Mouse (Mus musculus) hindbrain, embryonic 15.5 days (tissue): ENCODE measurements at regions not wholly inside any gene's neighbourhood (a gene's known extent, or its start where the extent isn't known, plus 50 kb on each side); places are given as distances from the start of the nearest gene placed in this dataset.
A peak's percentile ranks its signal among the peaks of the same experiment; 100 is the strongest.

Experiments
- ATAC-seq: fragments of 200-750 bp; cut with Nextera tagmentation; 2 replicates; pipeline ENCODE4 v1.8.0; 2017; ENCODE audit warnings: low read depth, moderate number of reproducible peaks, moderate TSS enrichment; ENCODE audit not compliant: low FRiP score
- H3K27ac ChIP-seq: fragments of 300-500 bp; sonication (generic); replicated peaks from 2 replicates; pipeline ENCODE4 v1.5.1; 2015; ENCODE audit warnings: mild to moderate bottlenecking, inconsistent platforms
- H3K27me3 ChIP-seq: fragments of 300-500 bp; sonication (generic); 2 replicates; pipeline ENCODE4 v1.6.1; 2015; ENCODE audit warnings: control low read depth, inconsistent platforms
- H3K36me3 ChIP-seq: fragments of 300-500 bp; sonication (generic); 2 replicates; pipeline ENCODE4 v1.6.1; 2015; ENCODE audit warnings: control low read depth, inconsistent platforms
- H3K4me1 ChIP-seq: fragments of 300-500 bp; sonication (generic); replicated peaks from 2 replicates; pipeline ENCODE4 v1.6.1; 2015; ENCODE audit warnings: control low read depth, inconsistent platforms
- H3K4me2 ChIP-seq: fragments of 300-500 bp; sonication (generic); 2 replicates; pipeline ENCODE4 v1.6.1; 2015; ENCODE audit warnings: moderate library complexity, mild to moderate bottlenecking, inconsistent platforms
- H3K4me3 ChIP-seq: fragments of 300-500 bp; sonication (generic); 2 replicates; pipeline ENCODE4 v1.5.1; 2015; ENCODE audit warnings: mild to moderate bottlenecking, inconsistent platforms
- H3K9ac ChIP-seq: fragments of 300-500 bp; sonication (generic); 2 replicates; pipeline ENCODE4 v1.6.1; 2015; ENCODE audit warnings: inconsistent platforms
- H3K9me3 ChIP-seq: fragments of 300-500 bp; sonication (generic); 2 replicates; pipeline ENCODE4 v1.6.1; 2016; ENCODE audit warnings: control low read depth, inconsistent platforms
- WGBS: fragments of 180-500 bp; shearing (Covaris S2); methylation state at CpG from one replicate; pipeline ENCODE4 v1.1.7; 2015; 5-methylcytosine and 5-hydroxymethylcytosine counted together

DNA sequence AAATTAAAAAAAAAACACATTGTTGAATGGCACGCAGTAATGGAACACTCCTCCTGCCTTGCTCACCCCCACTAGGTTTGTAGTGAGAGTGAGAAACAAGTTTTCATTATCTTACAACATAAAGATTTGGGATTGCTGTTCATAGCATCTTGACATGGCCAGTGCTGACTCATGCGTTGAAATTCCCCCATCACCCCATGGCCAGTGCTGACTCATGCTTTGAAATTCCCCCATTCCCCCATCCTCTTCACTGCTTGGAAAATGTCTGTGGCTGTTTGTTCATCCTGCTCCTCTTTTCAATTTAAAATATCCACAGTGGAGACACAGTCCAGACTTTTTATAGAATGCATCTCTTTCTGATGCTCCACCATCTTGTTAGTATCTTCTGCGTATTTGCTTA, 131.8 kb downstream of the Emx2 start:
- H3K36me3 ChIP-seq: no peaks in the 10 kb centered on the region
- H3K9me3 ChIP-seq: no peaks in the 10 kb centered on the region
- no peak overlapping the region for H3K27ac ChIP-seq
- peaks cover 6% of the 10 kb centered on the region for H3K4me1 ChIP-seq
- no peak overlapping the region for H3K4me2 ChIP-seq
- H3K4me3 ChIP-seq: no peak overlapping the region
- H3K27me3 ChIP-seq: peaks cover 18% of the 10 kb centered on the region; the same call in 1 of the 2 replicates
- ATAC-seq: no peak
- WGBS: 100% methylated on average over 3 of the region's 3 CpGs
- H3K9ac ChIP-seq: no peak overlapping the region

DNA sequence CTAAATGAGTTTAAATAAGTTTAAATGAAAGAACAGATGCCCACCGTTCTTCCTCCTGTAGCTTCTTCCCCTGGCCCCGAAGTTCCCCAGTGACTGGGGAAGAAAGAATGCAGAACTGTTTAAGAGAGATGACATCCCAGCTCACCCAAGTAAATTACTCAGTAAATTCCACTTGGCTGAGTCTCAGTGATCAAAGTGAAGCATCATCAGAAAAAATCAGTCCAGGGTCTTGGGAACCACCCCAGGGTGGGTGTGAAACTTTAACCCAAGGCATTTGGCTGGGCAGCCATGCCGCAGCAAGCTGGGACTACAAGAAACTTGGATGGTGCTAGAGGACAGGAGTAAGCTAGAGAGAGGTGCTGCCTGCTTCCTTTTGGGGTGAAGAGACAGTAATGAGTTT, 133.9 kb downstream of the Emx2 start:
- Histone ChIP-seq H3K9me3 (no peaks in the 10 kb centered on the region), H3K4me2 (no peak overlapping the region), H3K27me3 (peaks cover 18% of the 10 kb centered on the region; the same call in 1 of the 2 replicates), H3K4me1 (peaks cover 6% of the 10 kb centered on the region), H3K4me3 (no peak overlapping the region), H3K27ac (no peak overlapping the region), H3K9ac (no peak overlapping the region), H3K36me3 (no peaks in the 10 kb centered on the region)
- 71% methylated on average over 3 of the region's 3 CpGs for WGBS
- ATAC-seq: no peak

DNA sequence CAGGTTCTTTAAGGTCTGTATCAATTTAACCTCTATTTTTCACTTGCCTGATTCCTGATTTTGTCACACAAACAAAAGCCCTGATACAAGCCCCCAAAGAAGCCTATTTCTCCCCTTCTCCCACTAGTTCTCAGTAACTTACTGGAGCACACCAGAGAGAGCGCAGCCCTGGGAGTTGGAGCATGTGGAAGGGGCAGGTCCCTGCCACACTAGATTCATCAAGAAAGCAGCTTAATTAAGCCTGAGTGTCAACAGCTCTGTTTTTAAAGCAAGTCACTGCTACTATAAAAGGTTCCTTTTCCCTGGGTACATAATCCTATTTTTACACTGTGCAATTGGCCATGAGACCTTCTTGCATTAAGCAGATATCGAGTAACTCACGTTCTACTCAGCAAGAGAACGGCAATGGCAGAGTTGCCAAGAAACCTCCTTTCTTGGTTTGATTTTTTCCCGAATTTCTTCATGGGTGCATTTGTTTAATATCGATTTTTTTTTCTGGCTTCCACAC, 166.2 kb downstream of the Emx2 start:
- ATAC-seq: no peak

DNA sequence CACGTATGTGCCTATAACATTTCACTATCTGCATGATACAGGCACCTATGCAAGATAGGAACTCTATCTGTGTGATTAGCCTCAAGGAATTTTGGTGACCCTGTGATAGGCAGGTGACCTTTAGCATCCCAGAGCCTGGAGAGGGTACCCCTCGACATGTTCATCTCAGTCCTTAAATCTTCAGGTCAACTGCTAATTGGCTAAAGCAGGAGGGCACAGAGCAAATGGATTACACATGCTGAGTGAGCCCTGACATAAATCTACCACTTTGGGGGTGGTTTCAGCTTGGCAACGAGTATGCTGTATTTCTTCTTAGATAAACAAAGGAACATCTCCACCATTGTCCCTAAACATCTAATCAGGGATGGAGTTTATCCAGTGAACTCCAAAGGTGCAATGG, 169.5 kb downstream of the Emx2 start:
- no peak overlapping the region for H3K27ac ChIP-seq
- H3K4me2 ChIP-seq: no peak overlapping the region
- no peak overlapping the region for H3K9ac ChIP-seq
- H3K36me3 ChIP-seq: no peaks in the 10 kb centered on the region
- peaks cover 23% of the 10 kb centered on the region for H3K4me1 ChIP-seq
- H3K4me3 ChIP-seq: no peak overlapping the region
- peaks cover 3% of the 10 kb centered on the region; the same call in 1 of the 2 replicates for H3K27me3 ChIP-seq
- no peaks in the 10 kb centered on the region for H3K9me3 ChIP-seq
- ATAC-seq: no peak
- WGBS: 73% methylated on average over 3 of the region's 3 CpGs

More for the DNA sequence above, 166.2 kb downstream of the Emx2 start:
- 68% methylated on average over 6 of the region's 6 CpGs for WGBS
- Histone ChIP-seq H3K4me1 (peaks cover 23% of the 10 kb centered on the region), H3K27ac (no peak overlapping the region), H3K9me3 (no peaks in the 10 kb centered on the region), H3K4me2 (no peak overlapping the region), H3K9ac (no peak overlapping the region), H3K4me3 (no peak overlapping the region), H3K36me3 (no peaks in the 10 kb centered on the region), H3K27me3 (no peaks in the 10 kb centered on the region)

DNA sequence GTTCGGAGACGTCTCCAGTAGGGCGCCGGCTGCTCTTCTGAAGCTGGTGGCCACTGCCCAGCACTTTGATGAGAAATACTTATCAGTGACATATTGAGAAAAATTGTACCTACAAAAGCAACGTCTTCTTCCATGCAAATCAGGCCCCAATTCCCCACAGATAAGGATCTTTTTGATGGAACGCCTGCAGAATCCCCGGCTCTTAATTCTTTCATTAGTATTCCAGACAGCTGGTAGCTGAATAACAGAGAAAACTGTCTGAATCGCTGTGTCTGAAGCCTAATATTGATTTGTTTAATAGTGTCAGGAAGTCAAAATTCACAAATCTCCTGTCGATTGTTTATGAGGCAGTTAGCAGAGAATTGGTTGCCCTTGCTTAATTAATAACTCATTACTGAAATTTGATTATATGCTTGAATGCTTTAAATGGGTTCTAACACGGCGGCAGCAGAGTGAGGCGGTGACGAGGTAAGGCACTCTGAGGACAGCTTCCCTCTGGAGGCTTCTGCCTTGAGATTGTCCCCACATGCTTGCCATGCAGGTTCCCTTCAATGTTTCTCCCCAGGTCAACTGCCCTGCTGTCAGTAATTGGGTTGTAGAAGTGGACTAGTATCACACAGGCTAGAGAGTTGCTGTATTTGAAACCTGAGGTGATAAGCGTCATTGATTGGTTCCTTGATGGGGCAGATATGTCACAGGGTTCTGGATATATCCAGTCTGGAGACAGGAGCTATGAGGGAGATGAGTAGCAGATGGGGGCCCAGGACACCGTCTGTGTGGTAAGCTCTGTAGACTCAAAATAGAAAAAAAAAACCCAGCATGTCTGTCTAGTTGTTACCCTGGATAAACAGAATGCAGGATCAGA, 170.4 kb downstream of the Emx2 start:
- Histone ChIP-seq H3K36me3 (no peaks in the 10 kb centered on the region), H3K9ac (no peak overlapping the region), H3K4me3 (no peak overlapping the region), H3K27me3 (peaks cover 3% of the 10 kb centered on the region; the same call in 1 of the 2 replicates), H3K4me2 (peak overlapping the region; percentile 4; the same call in 1 of the 2 replicates), H3K27ac (no peak overlapping the region), H3K9me3 (no peaks in the 10 kb centered on the region), H3K4me1 (peaks cover 23% of the 10 kb centered on the region)
- 38% methylated on average over 15 of the region's 15 CpGs for WGBS
- 0 out of 2 replicates have a peak, but pooled peaks have one; percentile 42 for ATAC-seq

DNA sequence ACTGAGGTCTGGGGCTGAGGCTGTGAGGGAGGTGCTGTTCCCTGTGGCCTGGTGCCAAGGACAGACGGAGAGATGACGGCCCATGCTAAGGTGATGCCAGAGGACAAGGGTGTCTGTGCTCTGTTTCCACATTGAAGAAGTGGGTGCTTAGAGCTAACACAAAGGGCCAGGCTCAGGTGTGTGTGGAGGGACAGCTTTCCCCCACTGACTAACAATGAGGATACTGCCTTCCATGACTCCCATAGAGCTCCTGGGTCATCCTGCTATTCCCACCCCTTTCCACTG, 170.9 kb downstream of the Emx2 start:
- Histone ChIP-seq H3K4me3 (no peak overlapping the region), H3K27ac (no peak overlapping the region), H3K4me2 (no peak overlapping the region), H3K27me3 (peaks cover 3% of the 10 kb centered on the region; the same call in 1 of the 2 replicates), H3K9ac (no peak overlapping the region), H3K36me3 (no peaks in the 10 kb centered on the region), H3K4me1 (peaks cover 22% of the 10 kb centered on the region), H3K9me3 (no peaks in the 10 kb centered on the region)
- 0 out of 2 replicates have a peak, but pooled peaks have one; percentile 45 for ATAC-seq
- WGBS: 78% methylated on average over 2 of the region's 2 CpGs

DNA sequence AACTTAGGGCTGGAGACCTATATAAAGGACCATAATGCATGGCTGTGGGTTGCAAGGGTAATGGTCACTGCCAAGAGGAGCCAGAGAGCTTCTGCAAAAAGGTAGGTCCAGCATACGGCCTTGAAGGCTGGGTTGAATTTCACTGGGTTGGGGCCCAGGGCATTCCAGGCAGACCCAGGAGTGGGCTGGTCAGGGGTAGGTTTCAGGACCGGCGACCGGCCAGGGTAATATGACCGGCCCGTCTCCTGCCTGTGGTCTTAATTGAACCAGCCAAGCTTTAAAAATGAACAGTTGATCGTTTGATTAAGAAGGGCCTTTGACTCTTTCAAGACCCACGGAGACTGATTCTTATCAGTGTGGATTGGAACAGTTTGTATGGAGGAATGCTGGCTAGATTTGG, 171.9 kb downstream of the Emx2 start:
- H3K4me2 ChIP-seq: no peak overlapping the region
- H3K4me1 ChIP-seq: peaks cover 16% of the 10 kb centered on the region
- no peak overlapping the region for H3K27ac ChIP-seq
- WGBS: 77% methylated on average over 8 of the region's 8 CpGs
- no peaks in the 10 kb centered on the region for H3K9me3 ChIP-seq
- H3K27me3 ChIP-seq: peaks cover 3% of the 10 kb centered on the region; the same call in 1 of the 2 replicates
- ATAC-seq: no peak
- no peak overlapping the region for H3K9ac ChIP-seq
- no peak overlapping the region for H3K4me3 ChIP-seq
- H3K36me3 ChIP-seq: no peaks in the 10 kb centered on the region

DNA sequence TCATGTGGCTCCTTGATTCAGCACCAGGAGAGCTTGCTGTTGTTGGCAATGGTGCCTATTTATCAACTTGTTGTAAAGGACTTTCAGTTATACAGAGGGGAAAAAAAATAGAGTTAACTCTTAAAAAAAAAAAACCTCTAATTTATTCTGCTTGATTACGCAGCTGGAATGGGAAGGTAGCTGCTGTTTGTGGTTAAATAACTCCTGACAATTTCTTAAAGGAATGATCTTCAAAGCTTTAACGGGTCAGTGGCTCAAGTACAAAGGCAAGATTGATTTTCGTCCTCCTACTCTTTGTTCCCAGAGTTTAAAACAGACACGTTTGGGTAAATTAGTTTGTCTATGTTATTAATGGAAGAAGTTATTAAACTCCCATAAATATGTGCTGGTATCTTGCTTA, 172.5 kb downstream of the Emx2 start:
- Histone ChIP-seq H3K4me3 (no peak overlapping the region), H3K9me3 (no peaks in the 10 kb centered on the region), H3K4me2 (no peak overlapping the region), H3K9ac (no peak overlapping the region), H3K27me3 (peaks cover 3% of the 10 kb centered on the region; the same call in 1 of the 2 replicates), H3K36me3 (no peaks in the 10 kb centered on the region), H3K4me1 (peaks cover 16% of the 10 kb centered on the region), H3K27ac (no peak overlapping the region)
- WGBS: 24% methylated on average over 4 of the region's 4 CpGs
- ATAC-seq: no peak

DNA sequence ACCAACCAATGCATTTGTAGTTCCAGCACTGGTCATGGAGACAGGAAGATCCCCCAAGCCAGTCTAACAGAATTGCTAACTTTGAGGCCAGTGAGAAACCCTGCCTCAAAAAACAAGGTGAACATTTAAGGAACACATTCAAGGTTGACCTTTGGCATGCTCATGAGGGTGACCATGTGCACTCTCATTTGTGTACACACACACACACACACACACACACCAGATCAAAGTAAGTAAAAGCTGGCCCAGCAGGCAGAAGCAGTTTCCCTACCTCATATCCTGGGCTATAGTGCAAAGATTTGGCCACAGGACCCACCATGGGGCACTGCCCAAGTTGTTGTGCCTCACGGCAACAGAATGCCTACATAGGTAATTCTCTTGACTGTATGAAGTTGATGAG, 173.4 kb downstream of the Emx2 start:
- H3K4me1 ChIP-seq: peaks cover 16% of the 10 kb centered on the region
- 71% methylated on average over 1 of the region's 1 CpGs for WGBS
- no peak overlapping the region for H3K27ac ChIP-seq
- no peak for ATAC-seq
- no peak overlapping the region for H3K4me3 ChIP-seq
- peaks cover 3% of the 10 kb centered on the region; the same call in 1 of the 2 replicates for H3K27me3 ChIP-seq
- H3K36me3 ChIP-seq: no peaks in the 10 kb centered on the region
- no peaks in the 10 kb centered on the region for H3K9me3 ChIP-seq
- no peak overlapping the region for H3K9ac ChIP-seq
- no peak overlapping the region for H3K4me2 ChIP-seq

DNA sequence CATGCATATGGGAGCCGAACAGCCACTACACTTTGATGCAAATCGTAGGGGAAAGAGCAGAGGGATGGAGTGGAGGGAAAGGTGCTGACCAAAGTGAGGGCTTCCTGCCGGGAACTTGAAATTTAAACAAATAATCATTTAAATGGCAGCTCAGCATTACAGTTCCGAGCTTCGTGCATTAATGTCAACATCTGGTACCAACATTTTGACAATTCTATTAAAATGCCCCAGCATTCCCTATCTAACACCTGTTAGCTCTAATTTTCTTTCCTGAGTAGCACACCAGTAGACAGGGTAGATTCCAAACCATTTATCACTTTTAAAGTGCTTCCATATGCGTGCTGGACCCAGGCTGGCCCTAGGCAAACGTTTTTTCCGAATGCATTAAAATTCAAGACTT, 178.1 kb downstream of the Emx2 start:
- 65% methylated on average over 8 of the region's 8 CpGs for WGBS
- no peak overlapping the region for H3K4me2 ChIP-seq

DNA sequence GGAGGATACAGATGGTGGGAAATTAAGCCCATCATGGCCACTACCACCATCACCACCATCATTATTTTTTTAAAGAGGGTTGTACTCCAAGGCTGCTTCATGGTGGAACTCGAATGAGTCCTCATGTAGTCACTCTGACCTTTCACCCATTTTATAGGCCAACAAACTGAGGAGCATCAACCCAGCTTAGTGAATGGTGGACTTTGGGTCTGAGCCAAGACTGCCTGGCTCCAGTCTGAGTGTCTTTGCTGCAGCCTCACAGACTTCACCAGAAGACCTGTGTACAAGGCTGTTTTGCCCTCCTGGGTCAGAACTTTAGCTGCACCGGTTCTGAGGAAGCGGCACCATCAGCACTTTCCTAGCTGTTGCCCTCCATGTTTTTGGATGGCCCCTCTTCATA, 184.4 kb downstream of the Emx2 start:
- Histone ChIP-seq H3K4me3 (no peak overlapping the region), H3K9ac (no peak overlapping the region), H3K9me3 (no peaks in the 10 kb centered on the region), H3K36me3 (no peaks in the 10 kb centered on the region), H3K4me1 (peaks cover 7% of the 10 kb centered on the region; the same call in 1 of the 2 replicates), H3K27me3 (no peaks in the 10 kb centered on the region), H3K27ac (no peak overlapping the region), H3K4me2 (no peak overlapping the region)
- WGBS: 93% methylated on average over 3 of the region's 3 CpGs
- no peak for ATAC-seq

More for the DNA sequence above, 178.1 kb downstream of the Emx2 start:
- no peaks in the 10 kb centered on the region for H3K4me1 ChIP-seq
- no peak for ATAC-seq
- H3K9ac ChIP-seq: no peak overlapping the region
- no peaks in the 10 kb centered on the region for H3K27me3 ChIP-seq
- no peaks in the 10 kb centered on the region for H3K36me3 ChIP-seq
- H3K27ac ChIP-seq: no peak overlapping the region
- H3K4me3 ChIP-seq: no peak overlapping the region
- no peaks in the 10 kb centered on the region for H3K9me3 ChIP-seq

DNA sequence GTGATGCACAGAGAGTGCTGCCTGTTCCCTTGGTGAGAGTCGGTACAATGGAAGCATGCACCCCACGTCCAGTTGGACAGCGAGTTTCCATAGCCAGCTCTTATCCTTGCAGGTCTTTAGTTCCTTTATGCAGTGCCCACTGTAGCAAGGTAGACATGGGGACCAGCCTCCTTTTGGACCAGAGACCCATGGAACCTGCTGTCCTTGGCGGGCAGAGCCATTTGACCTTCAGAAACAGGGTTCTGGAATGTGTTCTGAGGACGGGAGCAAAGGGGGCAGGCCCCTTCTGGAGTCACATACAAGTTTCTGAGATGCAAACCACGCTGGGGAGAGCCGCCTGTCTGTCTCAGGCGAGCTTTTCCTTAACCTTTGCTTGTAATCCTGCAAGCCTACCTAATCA, 188.1 kb downstream of the Emx2 start:
- Histone ChIP-seq H3K27ac (no peak overlapping the region), H3K4me3 (no peak overlapping the region), H3K9me3 (no peaks in the 10 kb centered on the region), H3K4me2 (no peak overlapping the region), H3K36me3 (no peaks in the 10 kb centered on the region), H3K4me1 (peaks cover 11% of the 10 kb centered on the region), H3K9ac (no peak overlapping the region), H3K27me3 (no peaks in the 10 kb centered on the region)
- WGBS: 73% methylated on average over 8 of the region's 8 CpGs
- no peak for ATAC-seq
